Mouse (Mus musculus) CD4-positive, CD25-positive, alpha-beta regulatory T cell (primary cell): Measurements from ENCODE around the gene Chp1. TPM values are rescaled to one million over a fixed set of nuclear protein-coding genes. Genes with fewer than 3 reads are reported as not detected.

Source experiments
- polyA plus RNA-seq: library from polyadenylated mRNA; unstranded; fragments of 100-300 nt; shearing (Covaris generic); gene quantifications from one replicate; pipeline ENCODE4 v1.2.1, GENCODE M21; 2017

Gene Chp1
- polyA plus RNA-seq: 68.0 TPM

GRCm38 (mm10) chr2:119547522-119548370 is at the start of gene Chp1, which contains the start of gene Exd1:
Chp1 (plus strand) TSS chr2:119547697.
Exd1 (minus strand) TSS chr2:119547627.

GRCm38 (mm10) chr2:119618199-119618982 is 70.9 kb downstream of the Chp1 start, which contains the start of the genes Nusap1 and Oip5:
Nusap1 (plus strand) TSS chr2:119618298.
Oip5 (minus strand) TSS chr2:119618469.

Other genes starting within 250 kb of the Chp1 start
- gene Dll4, start 221.9 kb upstream of the Chp1 start, polyA plus RNA-seq: not detected
- gene Chac1, start 196.5 kb upstream of the Chp1 start, polyA plus RNA-seq: not detected
- gene Ino80, start 70.0 kb upstream of the Chp1 start, polyA plus RNA-seq: 5.5 TPM
- 0.25 TPM for gene Exd1, start 70 bp upstream of the Chp1 start, polyA plus RNA-seq
- gene Nusap1, start 70.6 kb downstream of the Chp1 start, polyA plus RNA-seq: 3.2 TPM
- gene Oip5, start 70.8 kb downstream of the Chp1 start, polyA plus RNA-seq: 2.5 TPM
- 36.6 TPM for gene Ndufaf1, start 115.1 kb downstream of the Chp1 start, polyA plus RNA-seq
- gene Rtf1, start 127.4 kb downstream of the Chp1 start, polyA plus RNA-seq: 63.9 TPM
- 0.84 TPM for gene Itpka, start 194.6 kb downstream of the Chp1 start, polyA plus RNA-seq
- gene Ltk, start 212.7 kb downstream of the Chp1 start, polyA plus RNA-seq: 0.29 TPM
- 35.0 TPM for gene Rpap1, start 239.8 kb downstream of the Chp1 start, polyA plus RNA-seq